Mouse (Mus musculus): Measurements from ENCODE around the gene Cyba.

GRCm38 (mm10) chr8:122459990-122460389, 27.3 kb upstream of the Cyba start:
- no peak for TF ChIP-seq CTCF (IDR thresholded peaks at IDR 0.05; ENCODE audit: low read depth, low read length)
- TF ChIP-seq POLR2A (IDR thresholded peaks at IDR 0.05; ENCODE audit: borderline replicate concordance, low read depth, low read length) = no peak
